Mouse (Mus musculus): ENCODE data around the gene Npepps.

DNA sequence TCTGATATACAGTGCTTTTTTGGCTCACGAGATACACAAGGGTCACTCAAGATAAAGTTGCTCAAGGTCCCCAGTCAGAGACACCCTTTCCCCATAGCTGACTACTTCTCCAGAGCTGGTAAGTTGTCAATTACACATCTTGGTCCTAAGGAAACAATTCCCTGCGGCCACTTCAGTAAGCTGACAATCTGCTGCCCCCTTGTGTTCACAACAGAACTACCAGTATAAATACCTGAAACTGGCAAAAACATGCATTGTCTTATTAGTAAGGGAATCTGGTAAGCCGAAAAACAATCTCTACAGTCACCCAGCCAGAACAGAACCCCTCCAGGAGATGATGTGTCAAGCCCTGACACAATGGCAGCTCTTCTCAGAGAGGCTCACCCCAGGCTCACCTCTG lies 103.6 kb downstream of the Npepps start:
- TF ChIP-seq POLR2A (IDR thresholded peaks at IDR 0.05; ENCODE audit: extremely low read depth, insufficient read depth, low read length), result no peak
- peak; percentile 35 for TF ChIP-seq CTCF (IDR thresholded peaks at IDR 0.05; ENCODE audit: low read depth, low read length)

Measured in liver, adult 2 months (tissue).